In genomic region chr5:137377176-137377575, GRCm38 (mm10) we compare ENCODE assay signal across 8 mouse cellular contexts. TPM values are rescaled to one million over a fixed set of nuclear protein-coding genes. Genes with fewer than 3 reads are reported as not detected.
DNase-seq lines count a peak whose midpoint lies in the region; ATAC-seq and TF ChIP-seq lines count a peak whose summit lies in the region.

No protein-coding gene starts in this region.

- WGBS in heart, postnatal 0 days, result 19% methylated on average over 11 of the region's 11 CpGs
- 52% methylated on average over 11 of the region's 11 CpGs for WGBS in limb, embryonic 10.5 days

- peak; percentile 9; the same call in 1 of the 2 replicates for ATAC-seq in heart, postnatal 0 days (ENCODE audit: insufficient read depth, low read depth)
- ATAC-seq in monocyte, adult 5-6 weeks (replicated peaks; ENCODE audit: insufficient number of reproducible peaks, low FRiP score, low TSS enrichment, poor library complexity, severe bottlenecking), result no peak

- DNase-seq in adrenal gland, postnatal 14 days, result peak; percentile 45
- DNase-seq in adrenal gland, postnatal 25 days, result no peak
- DNase-seq in MN1 (ENCODE audit: low spot score) (peak; percentile 38), adipocyte (ENCODE audit: low spot score) (no peak)
- DNase-seq in heart, postnatal 0 days (ENCODE audit: low spot score), result no peak
- peak; percentile 60 for DNase-seq in limb, embryonic 10.5 days (ENCODE audit: low spot score)
- DNase-seq in thymus, postnatal 25 days, result no peak

- H3K9ac ChIP-seq in heart, postnatal 0 days (replicated peaks; ENCODE audit: low read depth, low read length), result no peak overlapping the region

- H3K27me3 ChIP-seq in heart, postnatal 0 days (ENCODE audit: control insufficient read depth, insufficient read depth, low read length), result no peaks in the 10 kb centered on the region
- H3K27me3 ChIP-seq in limb, embryonic 10.5 days (ENCODE audit: low read depth, poor library complexity, severe bottlenecking), result no peaks in the 10 kb centered on the region

- H3K36me3 ChIP-seq in heart, postnatal 0 days (replicated peaks; ENCODE audit: control insufficient read depth, insufficient read depth, low read length), result peaks cover 25% of the 10 kb centered on the region
- peaks cover 41% of the 10 kb centered on the region for H3K36me3 ChIP-seq in limb, embryonic 10.5 days

- no peak overlapping the region for H3K4me3 ChIP-seq in heart, postnatal 0 days (ENCODE audit: low read depth, low read length)
- H3K4me3 ChIP-seq in limb, embryonic 10.5 days, result no peak overlapping the region

- H3K4me2 ChIP-seq in heart, postnatal 0 days (ENCODE audit: low read depth, low read length), result peak overlapping the region; percentile 27; the same call in 1 of the 2 replicates

- H3K27ac ChIP-seq in heart, postnatal 0 days (ENCODE audit: low read depth), result no peak overlapping the region
- H3K27ac ChIP-seq in limb, embryonic 10.5 days, result no peak overlapping the region; the same call in 1 of the 2 replicates

- no peak for TF ChIP-seq CTCF in heart, postnatal 0 days (IDR thresholded peaks at IDR 0.05; ENCODE audit: low read depth)

- H3K4me1 ChIP-seq in heart, postnatal 0 days (ENCODE audit: control insufficient read depth, insufficient read depth), result peaks cover 11% of the 10 kb centered on the region
- H3K4me1 ChIP-seq in limb, embryonic 10.5 days, result peaks cover 35% of the 10 kb centered on the region

- H3K9me3 ChIP-seq in heart, postnatal 0 days (replicated peaks; ENCODE audit: control insufficient read depth, low read length), result no peaks in the 10 kb centered on the region
- H3K9me3 ChIP-seq in limb, embryonic 10.5 days (replicated peaks), result no peaks in the 10 kb centered on the region

- TF ChIP-seq EP300 in heart, postnatal 0 days (IDR thresholded peaks at IDR 0.05; ENCODE audit: low read depth), result no peak

RNA-seq across cellular contexts. Expression of gene Ephb4, which starts 27.3 kb away (rescaled TPM):
- 65.1 and 69.7 TPM in 2 replicates for total RNA-seq in adrenal gland, postnatal 14 days (2021)
- 54.6 and 70.5 TPM in 2 replicates for total RNA-seq in adrenal gland, postnatal 25 days (2021)
- 99.2 and 113 TPM in 2 replicates for total RNA-seq in heart, postnatal 0 days (2014; rRNA removed; ENCODE audit: low replicate concordance)
- 20.4 and 23.1 TPM in 2 replicates for polyA plus RNA-seq in heart, postnatal 0 days (2015; fragmentation: Nextera tagmentation; extraction: Ambion mirVana)
- 66.3 and 81.0 TPM in 2 replicates for polyA plus RNA-seq in limb, embryonic 10.5 days (2016; fragmentation: Nextera tagmentation; extraction: Ambion mirVana)
- total RNA-seq in monocyte, adult 5-6 weeks (2017), result not detected in 3 replicates

RNA-seq across cellular contexts. Expression of gene Slc12a9, which starts 43.8 kb away (rescaled TPM):
- 9.4 and 13.0 TPM in 2 replicates for total RNA-seq in adrenal gland, postnatal 14 days (2021)
- total RNA-seq in adrenal gland, postnatal 25 days (2021), result 9.2 and 17.7 TPM in 2 replicates
- total RNA-seq in heart, postnatal 0 days (2014; rRNA removed; ENCODE audit: low replicate concordance), result 7.3 and 14.8 TPM in 2 replicates
- 4.0 and 4.5 TPM in 2 replicates for polyA plus RNA-seq in heart, postnatal 0 days (2015; fragmentation: Nextera tagmentation; extraction: Ambion mirVana)
- polyA plus RNA-seq in limb, embryonic 10.5 days (2016; fragmentation: Nextera tagmentation; extraction: Ambion mirVana), result 10.4 and 10.6 TPM in 2 replicates
- total RNA-seq in monocyte, adult 5-6 weeks (2017), result 24.2 to 30.4 TPM (median 25.2 TPM) in 3 replicates

Comparison
In these comparisons a context has a peak if more than half of its experiments do, and no peak if none do; other contexts are left out.
1. DNase-seq: peak in adrenal gland, postnatal 14 days (single experiment), MN1 (single experiment) and limb, embryonic 10.5 days (single experiment); none in adrenal gland, postnatal 25 days (single experiment), heart, postnatal 0 days (single experiment), adipocyte (single experiment) and thymus, postnatal 25 days (single experiment).
2. RNA of gene Ephb4, which starts 27.3 kb away (total RNA-seq): 99.2 to 113 TPM in heart, postnatal 0 days, 54.6 to 70.5 TPM in adrenal gland, postnatal 25 days and 65.1 to 69.7 TPM in adrenal gland, postnatal 14 days; not detected in monocyte, adult 5-6 weeks; every median in the first group is over 10 times any median in the second.